Mouse (Mus musculus): Measurements from ENCODE around the gene Gm44965. TPM values are rescaled to one million over a fixed set of nuclear protein-coding genes. Genes with fewer than 3 reads are reported as not detected.
"Not testable (repeated sequence)": the region's sequence is repeated elsewhere in the genome, so short reads cannot be mapped to it uniquely, and the experiment has no call there.

Gm44965 gene
- total RNA-seq, 2 experiments from 2014 or later: 1.3 TPM; not detected in 1

DNA sequence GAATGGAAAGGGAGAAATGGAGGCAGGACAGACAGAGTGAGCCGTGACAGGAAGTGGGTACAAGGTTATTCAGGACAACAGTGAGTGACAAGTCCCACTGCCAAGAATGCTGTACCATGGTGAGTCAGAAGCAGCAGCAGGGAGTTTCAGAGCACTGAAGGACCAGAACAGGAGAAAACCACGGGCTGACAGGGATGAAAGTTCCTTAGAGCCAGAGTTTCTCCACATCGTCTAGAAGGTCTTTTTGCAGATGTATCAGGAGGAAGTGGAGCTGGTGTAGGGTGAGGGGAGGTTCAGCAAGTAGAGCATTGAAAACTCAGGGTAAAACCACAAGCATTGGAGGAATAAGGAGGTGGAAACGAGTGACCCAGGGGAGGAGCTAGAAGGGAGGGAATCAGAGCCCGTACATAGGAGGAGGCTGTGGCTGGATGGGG, 14.5 kb upstream of the Gm44965 start:
- peak; percentile 48 for DNase-seq

DNA sequence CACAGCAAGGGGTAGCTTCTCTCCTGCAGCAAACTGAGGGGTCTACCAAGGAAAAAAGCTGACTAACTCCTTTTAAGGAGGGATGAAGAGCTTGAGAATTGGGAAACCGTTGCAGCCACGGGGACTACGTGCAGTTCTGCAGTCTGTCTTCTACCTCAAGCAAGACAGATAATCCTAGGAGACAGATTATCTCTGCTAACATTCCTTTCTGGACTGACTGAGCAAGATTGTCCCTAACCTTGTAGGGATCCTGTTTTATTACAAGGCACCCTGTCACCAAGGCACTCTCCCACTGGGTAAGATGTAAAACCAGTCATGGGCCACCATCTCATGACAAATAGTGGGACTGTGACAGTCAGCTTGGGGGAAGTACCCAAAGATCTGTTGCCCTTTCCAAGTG, 12.5 kb upstream of the Gm44965 start:
- DNase-seq: no peak

DNA sequence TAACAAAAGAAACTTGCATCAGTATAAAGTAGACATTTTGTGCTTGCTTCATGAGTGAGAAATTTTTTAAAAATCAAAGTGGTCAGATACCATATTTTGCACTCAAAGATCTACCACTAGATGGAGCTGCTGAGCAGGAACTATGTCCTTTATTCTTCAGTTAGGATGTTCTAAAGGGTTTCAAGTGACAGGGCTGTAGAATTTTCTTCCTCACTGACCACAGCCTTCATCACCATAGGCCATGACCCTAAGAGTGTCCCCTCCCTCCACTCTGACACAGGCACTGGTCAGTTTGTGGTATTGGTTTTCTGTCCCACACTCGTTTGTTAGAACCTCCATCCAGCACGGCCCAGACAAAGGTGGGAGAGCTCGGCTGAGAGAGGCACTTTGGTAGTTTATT, 11.7 kb upstream of the Gm44965 start:
- peak; percentile 46 for DNase-seq

DNA sequence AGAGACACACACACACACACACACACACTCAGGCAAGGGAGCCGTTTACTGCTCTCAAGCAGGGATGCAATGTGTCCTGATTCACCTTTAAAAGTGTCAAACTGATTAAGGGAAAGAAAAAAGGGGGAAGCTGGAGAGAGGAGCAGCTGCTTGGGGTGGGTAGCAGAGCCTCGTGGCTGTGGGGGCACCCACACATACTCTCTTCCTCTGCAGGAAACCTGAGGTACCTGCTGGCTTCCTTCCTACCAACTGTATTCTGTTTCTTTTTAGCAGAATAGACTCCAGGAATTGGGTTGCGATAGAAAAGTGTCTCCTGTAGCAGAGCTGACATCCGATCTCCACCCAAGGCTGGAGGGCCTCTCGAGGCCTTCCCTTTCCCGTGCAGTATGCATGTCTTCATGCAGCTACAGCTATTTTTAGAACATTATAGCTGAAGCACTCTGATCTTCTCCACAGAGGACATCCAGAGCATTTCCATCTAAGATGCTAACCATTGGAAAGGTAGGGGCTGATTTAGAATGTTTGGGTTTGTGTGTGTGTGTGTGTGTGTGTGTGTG, 4.5 kb upstream of the Gm44965 start, which contains the start of gene Gm45021:
Gm45021 (plus strand) TSS at position 417 of the 557 bp plus-strand sequence.
- DNase-seq: no peak

DNA sequence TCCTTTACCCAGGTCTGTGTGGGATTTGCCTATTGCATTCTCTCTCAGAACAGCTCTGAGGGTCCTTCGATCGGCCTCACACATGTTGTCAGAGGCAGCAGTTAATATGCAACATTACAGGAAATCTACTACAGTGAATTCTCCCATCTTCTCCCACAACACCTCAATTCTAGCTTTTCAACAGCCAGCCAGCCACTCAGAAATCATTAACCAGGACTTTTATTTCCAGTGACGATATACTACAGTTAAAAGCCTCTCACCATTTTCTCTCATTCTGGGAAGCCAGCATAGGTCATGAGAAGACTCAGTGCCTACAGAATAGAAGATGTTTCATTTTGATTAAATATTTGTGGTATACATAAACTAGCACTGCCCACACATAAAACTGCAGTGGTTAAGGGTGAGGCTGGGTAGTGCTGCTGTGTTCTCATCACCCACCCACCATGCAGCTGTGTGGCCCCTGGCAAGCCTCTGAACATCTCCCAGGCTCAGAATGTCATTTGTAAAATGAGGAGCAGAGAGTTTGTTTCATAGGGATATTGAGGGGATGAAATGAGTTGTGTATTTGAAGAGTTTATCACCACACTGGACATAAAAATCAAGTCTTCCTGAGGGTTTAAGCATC, 2.4 kb upstream of the Gm44965 start:
- no peak for DNase-seq

DNA sequence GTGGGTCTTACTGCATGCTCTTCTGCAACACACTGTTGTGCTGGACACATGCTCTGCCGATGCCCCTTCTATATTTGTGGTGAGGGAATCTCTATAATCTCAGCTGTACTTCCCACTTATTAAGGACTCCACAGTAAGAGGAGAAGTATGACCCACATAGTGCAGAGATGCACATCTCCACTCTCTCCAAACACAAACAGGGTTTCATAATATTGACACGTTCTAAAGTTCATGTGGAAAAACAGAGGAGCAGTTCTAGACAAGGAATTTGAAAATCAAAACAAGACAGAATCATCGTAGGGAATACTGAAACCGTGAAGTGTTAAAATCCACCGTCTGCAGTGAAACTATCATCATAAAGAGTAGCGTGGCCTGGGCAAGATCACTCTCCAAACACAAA, 1.9 kb upstream of the Gm44965 start:
- no peak for DNase-seq

DNA sequence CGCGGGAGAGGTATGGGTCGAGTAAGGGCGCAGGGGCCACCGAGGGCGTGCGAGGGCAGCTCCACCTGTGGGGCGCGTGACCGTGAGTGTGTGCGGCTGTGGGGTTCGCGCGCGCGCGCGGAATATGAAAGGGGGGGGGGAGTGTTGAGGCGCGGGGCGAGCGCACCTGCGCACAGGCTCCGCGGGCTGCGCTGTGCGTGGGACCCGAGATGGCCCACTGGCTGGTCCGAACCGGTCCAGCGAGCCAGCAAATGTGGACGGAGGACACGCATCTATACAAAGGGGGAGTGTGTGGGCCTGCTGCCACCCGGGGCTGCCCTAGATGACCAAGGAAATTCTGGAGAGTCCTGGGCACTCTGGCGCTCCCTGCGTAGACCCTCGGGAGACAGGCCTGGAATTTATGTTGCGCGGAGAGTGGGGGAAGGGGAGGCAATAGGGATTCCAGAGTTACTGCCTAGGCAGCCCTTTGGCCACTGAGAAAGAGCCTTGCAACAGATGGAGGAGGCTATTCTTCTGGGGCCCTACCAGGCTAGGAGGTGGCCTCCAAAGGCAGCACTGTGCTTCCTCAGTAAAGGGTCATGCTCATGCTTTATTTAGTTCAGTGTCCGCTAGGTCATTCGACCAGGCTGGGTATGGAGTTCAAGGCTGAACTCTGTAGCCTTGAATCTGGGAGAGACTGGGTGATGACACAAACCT, 450 bp downstream of the Gm44965 start:
- DNase-seq: peak; percentile 59

DNA sequence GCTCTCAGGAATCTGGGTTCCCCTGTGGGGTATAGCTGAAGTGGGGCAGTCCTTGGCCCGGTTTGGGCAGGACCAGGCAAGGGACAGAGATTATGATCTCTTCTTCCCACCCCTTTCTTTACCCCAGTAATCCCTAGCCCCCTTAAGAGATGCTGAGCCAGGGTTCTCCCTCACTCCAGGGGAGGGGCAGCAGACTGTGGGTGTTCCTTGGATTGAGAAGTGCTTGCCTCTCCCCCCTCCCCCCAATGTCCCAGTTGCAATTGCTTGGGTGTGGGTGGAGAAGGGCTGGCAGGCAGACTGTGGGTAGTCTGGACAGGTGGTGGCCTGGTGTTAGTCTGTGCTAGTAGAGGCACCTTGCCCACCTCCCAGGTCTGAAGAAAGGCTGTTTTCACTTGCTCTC, 1.5 kb downstream of the Gm44965 start:
- DNase-seq: no peak

DNA sequence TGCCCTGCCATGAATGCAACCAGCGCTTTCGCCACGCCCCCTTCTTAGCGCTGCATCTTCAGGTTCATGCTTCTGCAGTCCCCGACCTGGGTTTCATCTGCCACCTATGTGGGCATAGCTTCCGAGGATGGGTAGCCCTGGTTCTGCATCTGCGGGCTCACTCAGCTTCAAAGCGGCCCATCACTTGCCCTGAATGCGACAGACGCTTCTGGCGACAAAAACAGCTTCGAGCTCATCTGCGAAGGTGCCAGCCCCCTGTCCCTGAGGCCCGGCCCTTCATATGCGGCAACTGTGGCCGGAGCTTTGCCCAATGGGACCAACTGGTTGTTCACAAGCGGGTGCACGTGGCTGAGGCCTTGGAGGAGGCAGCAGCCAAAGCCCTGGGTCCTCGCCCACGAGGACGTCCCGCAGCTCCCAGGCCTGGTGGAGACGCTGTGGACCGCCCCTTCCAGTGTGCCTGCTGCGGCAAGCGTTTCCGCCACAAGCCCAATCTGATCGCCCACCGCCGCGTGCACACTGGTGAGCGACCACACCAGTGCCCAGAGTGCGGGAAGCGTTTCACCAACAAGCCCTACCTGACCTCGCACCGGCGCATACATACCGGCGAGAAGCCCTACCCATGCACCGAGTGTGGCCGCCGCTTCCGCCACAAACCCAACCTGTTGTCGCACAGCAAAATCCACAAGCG, 2.9 kb downstream of the Gm44965 start:
- no peak for DNase-seq

DNA sequence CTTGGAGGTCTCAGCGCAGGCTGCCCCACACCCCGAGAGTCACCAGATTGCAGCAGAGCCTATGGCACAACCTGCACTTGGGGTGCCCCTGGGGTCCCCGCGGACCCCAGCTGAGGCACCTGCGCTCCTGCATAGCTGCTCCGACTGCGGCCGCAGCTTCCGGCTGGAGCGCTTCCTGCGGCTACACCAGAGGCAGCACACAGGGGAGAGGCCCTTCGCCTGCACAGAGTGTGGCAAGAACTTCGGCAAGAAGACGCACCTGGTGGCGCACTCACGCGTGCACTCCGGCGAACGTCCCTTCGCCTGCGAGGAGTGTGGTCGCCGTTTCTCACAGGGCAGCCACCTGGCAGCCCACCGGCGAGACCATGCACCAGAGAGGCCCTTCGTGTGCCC, 3.5 kb downstream of the Gm44965 start:
- no peak for DNase-seq

DNA sequence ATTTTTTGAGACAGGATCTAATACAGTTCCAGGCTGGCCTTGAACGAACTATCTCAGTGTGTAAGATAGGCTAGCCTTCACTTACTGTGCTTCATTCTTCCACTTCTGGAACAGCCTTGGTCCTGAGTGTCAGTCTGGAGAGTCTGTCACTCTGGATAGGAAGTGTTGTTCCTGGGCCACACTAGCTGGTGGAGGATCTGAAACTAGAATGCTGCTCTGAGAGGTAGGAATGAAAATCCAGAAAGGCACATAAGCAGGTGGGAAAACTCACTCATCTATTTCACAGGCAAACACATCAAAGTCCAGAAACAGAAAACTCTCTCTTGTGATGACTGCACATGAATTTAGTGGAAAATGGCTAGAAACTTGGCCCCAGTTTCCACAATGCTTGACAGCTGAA, 6.9 kb downstream of the Gm44965 start:
- no peak for DNase-seq

DNA sequence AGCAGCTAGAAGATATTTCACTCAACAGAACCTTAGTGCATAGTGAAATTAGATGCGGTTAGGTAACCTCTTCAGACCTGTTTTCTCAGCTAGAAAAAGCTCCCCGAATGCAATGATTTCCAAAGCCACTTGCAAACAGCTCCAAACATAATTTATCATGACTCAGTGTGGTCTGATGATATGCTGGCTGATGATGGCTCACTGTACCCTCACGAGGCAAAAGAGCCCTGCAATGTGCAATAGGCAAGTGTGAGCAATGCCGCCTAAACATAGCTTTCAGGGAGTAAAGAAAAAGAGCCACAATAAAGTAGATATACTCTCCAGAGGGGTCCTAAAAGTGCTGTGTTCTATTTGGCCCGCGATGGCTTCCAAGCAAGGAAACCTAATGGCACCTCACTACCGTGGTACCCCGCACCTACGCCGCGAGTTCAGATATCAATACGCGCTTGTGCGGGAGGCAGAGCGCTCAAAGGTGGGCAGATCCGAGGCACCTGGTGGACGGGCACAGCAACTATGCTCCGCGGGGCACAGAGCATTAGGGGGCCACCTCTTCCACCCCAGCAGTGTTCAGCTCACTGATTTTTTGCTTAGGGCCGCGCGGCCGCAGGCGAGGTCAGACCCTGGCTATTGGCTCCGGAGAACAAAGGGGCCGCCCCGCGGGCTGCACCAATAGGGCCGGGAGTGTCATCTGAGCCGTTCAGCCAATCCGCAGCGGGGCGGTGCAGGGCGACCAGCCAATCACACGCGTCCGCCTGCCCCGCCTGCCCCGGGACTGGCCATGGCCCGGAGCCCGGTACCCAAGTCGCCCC, 7.7 kb downstream of the Gm44965 start, which contains the start of gene Zfp775:
Zfp775 (plus strand) TSS at position 793 of the 809 bp plus-strand sequence.
- peak; percentile 98 for DNase-seq

DNA sequence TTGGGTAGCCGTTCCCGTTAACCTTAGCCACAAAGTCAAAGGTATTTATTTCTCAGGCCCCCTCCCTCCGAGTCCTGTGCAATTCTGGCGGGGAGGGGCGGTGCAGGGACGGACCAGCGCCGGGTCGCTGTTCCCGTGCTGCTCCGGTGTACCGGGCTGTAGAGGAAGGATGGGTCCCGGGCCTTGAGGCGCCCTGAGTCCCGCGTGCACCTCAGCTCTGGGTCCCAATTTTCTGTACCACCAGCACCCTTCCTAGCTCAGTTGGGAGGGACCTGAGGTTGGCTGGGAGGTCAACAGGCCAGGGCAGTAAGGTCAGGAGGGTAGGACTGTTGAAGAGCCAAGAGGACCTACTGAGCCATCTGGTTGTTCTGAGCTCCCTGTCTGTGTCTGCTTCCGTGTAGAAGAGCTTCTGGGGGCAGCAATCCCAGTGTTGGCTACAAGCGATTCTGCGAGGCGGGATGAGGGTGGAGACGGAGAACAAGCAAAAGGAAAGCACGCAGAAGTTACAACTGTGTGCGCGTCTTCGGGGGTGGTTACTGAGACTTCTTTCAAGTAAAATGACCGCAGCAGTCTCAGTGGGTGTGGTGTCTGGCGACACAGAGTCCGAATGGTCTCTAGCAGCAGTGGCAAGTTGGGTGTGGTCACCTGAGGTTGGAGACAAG, 8.5 kb downstream of the Gm44965 start:
- DNase-seq: peak; percentile 51

DNA sequence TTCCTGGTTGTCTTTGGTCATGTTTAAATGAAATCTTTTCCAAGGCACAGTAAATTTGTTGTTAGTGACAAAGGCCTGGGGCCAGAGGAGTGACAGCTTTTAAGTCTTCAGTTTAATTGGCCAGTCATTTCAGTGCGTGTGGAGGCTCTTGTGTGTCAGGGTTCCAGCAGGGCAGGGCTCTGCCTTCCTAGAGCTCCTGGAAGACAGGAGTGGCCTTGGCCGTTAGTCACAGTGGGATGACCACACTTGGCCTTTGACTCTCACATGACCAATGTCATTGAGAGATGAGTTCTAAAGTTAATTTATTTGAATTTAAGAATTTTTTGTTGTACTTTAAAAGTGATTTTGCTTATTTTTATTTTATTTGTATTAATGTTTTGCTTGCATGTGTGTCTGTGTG, 14.4 kb downstream of the Gm44965 start:
- DNase-seq: peak; percentile 58

DNA sequence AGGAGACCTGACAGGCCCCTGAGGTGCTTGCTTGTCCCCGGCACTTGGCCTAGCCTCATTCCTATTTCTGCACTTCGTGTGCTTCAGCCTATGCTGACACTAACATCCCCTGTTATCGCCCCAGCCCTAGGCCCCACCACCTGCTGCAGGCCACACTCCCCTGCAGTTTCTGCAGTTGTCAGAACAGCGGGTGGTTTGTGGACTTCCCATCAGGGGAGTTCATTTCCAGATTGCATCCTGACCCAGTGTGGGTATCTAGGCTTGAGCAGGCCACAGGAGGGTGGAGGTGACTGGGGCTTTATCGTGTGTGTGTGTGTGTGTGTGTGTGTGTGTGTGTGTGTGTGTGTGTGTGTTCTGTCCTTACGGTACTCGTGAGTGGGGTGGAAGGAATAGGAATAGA, 15.8 kb downstream of the Gm44965 start:
- DNase-seq: no peak

DNA sequence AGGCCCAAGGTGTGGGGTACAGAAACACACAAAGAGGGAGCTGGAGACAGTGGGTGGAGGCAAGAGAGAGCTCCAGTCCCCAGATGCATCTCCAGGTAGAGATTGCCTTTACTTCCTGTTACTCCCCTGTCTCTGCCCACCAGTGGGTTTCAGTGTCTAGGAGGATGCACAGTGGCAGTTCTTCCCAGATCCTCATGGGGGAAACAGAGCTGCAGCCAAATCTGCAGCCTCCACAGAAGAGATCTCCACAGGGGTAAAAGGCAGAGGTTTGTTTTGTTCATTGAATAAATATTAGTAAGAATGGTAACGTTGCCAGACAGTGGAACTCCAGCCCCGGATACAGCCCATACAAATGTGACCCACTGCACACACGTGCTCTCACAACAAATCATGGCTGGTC, 16.9 kb downstream of the Gm44965 start:
- DNase-seq: no peak

DNA sequence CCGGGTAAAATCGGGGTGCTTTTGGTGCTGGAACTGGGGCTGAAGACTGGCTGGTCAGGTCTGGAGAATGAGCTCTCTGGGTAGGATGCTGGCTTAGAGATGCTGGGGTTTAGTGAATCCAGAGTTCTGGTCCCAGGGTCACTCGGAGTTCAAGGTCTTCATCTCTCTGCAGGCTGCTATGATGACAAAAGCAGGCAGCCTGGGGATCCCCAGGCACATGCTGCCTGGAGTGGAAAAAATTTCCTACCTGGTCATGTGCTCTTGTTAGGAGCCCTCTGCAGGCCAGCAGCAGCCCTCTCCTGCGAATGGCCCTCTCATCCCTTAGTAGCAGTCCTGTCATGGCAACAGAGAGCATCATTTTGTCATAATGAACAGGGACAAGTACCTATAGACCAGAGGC, 19.7 kb downstream of the Gm44965 start:
- no peak for DNase-seq

DNA sequence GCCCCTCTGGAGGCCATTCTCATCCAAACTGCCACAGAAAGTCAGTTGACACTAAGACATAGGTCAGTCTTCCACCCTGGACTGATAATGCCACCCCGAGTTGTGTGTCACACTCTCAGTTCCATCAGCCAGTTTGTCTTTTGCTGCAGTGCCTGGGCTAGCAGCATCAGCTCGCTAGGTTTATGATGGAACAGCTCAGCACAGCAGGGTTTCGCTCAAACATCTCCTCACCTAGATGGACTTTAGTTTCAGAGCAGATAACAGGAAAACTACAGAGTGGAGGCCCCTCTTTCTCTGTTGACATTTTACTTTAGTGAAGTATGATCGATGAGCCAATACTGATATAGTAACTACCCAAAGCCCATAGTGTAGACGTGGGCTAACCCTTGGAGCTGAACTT, 21.0 kb downstream of the Gm44965 start:
- DNase-seq: no peak

DNA sequence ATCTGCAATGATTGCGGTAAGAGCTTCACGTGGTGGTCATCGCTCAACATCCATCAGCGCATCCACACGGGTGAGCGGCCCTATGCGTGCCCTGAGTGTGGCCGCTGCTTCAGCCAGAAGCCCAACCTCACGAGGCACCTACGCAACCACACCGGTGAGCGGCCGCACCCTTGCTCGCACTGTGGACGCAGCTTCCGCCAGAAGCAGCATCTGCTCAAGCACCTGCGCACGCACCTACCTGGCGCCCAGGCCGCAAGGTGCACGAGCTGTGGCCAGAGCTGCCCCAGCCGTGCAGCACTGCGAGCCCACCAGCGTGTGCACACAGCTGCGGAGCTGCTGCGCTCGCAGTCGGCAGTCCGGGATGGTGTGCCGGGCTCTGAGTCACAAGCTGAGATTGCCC, 26.3 kb downstream of the Gm44965 start:
- no peak for DNase-seq

DNA sequence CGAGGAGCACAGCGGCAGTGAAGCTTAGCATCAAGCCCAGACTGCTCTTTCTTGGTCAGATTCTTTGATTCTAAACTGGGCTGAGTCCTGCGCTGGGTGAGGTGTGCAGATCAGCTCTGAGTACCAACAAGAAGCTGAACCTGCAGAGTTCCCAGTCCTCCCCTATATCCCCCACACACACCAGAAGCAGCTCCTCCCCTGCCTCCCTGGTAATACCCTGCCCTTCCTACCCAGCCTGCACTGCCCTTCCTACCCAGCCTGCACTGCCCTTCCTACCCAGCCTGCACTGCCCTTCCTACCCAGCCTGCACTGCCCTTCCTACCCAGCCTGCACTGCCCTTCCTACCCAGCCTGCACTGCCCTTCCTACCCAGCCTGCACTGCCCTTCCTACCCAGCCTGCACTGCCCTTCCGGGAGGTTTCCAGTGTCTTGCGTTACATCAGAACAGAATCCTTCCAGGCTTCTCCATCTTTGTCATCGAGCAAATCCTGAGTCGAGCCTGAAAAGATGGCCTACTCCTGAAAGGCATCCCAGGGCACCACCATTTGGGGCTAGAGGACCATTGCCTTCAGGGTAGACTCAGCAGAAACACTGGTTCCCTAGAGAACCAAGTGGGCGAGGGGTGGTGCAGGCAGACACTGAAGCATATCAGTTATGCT, 28.6 kb downstream of the Gm44965 start:
- DNase-seq: not testable (repeated sequence)

DNA sequence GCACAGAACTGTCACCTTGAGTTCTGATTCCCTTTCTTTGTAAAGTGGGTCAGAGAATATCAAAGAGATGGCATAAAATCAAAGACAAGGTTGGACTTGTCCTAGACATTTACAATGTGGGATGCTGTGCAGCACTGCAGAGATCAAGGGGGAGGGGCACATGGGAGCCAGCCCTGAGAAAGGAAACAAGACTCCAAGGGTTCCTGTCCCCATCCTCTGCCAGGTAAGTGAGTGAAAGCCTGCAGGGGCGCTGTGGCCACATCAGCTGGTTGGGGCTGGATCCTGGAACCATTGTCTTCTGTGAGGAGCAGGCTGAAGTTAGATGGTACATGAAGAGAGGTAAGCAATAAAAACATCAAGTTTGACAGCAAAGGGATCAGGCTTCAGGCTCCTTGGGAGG, 29.7 kb downstream of the Gm44965 start:
- peak; percentile 54 for DNase-seq
